In genomic region chr3:157040619-157041018, GRCm38 (mm10) we compare ENCODE assay signal across 16 mouse cellular contexts.
A peak's percentile ranks its signal among the peaks of the same experiment; 100 is the strongest.
DNase-seq lines count a peak whose midpoint lies in the region; ATAC-seq and TF ChIP-seq lines count a peak whose summit lies in the region.
"Had no signal": no experiment of that assay in that cellular context is flagged by ENCODE, and none has a peak within 500 bp of the region (broad histone marks: within the 10 kb centered on the region; RNA-seq: fewer than 3 reads in every experiment).

No protein-coding gene starts in this region.

- 0 out of 2 replicates have a peak, but pooled peaks have one; percentile 44 for ATAC-seq in forebrain, embryonic 14.5 days
- ATAC-seq in intestine, embryonic 15.5 days, result no peak
- ATAC-seq: activated CD4-positive, CD25-positive, alpha-beta regulatory T cell, adult 4 months had no signal

- no peak overlapping the region for H3K4me3 ChIP-seq in forebrain, embryonic 14.5 days (ENCODE audit: low read depth, low read length)
- no peak overlapping the region for H3K4me3 ChIP-seq in left cerebral cortex, adult 2 months
- H3K4me3 ChIP-seq in intestine, embryonic 15.5 days (replicated peaks), result no peak overlapping the region
- H3K4me3 ChIP-seq: embryonic facial prominence, embryonic 13.5 days; heart, adult 2 months; limb, embryonic 15.5 days; megakaryocyte, embryonic 14.5 days had no signal

- no peaks in the 10 kb centered on the region for H3K4me1 ChIP-seq in forebrain, embryonic 14.5 days (ENCODE audit: control insufficient read depth, insufficient read depth, low read length)
- no peaks in the 10 kb centered on the region for H3K4me1 ChIP-seq in intestine, embryonic 15.5 days (replicated peaks)
- H3K4me1 ChIP-seq: limb, embryonic 15.5 days; megakaryocyte, embryonic 14.5 days had no signal

- intact Hi-C loops in left cerebral cortex, adult 2 months (cut with DNase I), result no loop called here

- no peak overlapping the region for H3K27ac ChIP-seq in forebrain, embryonic 14.5 days (ENCODE audit: low read depth, low read length)
- H3K27ac ChIP-seq in left cerebral cortex, adult 2 months, result no peak overlapping the region
- H3K27ac ChIP-seq in intestine, embryonic 15.5 days, result no peak overlapping the region
- H3K27ac ChIP-seq: embryonic facial prominence, embryonic 13.5 days; heart, adult 2 months; limb, embryonic 15.5 days had no signal

- no peaks in the 10 kb centered on the region for H3K27me3 ChIP-seq in forebrain, embryonic 14.5 days (replicated peaks; ENCODE audit: control insufficient read depth, insufficient read depth, low read length)
- no peaks in the 10 kb centered on the region for H3K27me3 ChIP-seq in intestine, embryonic 15.5 days (replicated peaks)
- H3K27me3 ChIP-seq: embryonic facial prominence, embryonic 13.5 days; limb, embryonic 15.5 days; megakaryocyte, embryonic 14.5 days had no signal

- peak; percentile 13 for DNase-seq in layer of hippocampus, adult 9-11 months
- DNase-seq in layer of hippocampus, adult 8-10 months (ENCODE audit: low spot score in 2 of 2), result no peak
- DNase-seq in forebrain, embryonic 14.5 days (ENCODE audit: low spot score), result peak; percentile 28
- DNase-seq in left cerebral cortex, adult 2 months (ENCODE audit: extremely low spot score in 1 of 2, low spot score in 2 of 2), result peak; percentile 40 to 41
- peak; percentile 46 to 52 for DNase-seq in right cerebral cortex, postnatal 10 days (ENCODE audit: low spot score in 2 of 2)
- DNase-seq in heart, adult 18-20 months, result no peak
- DNase-seq: cerebellum, postnatal 14 days; heart, adult 2 months; kidney, postnatal 36 days; lung, adult 2 months; thymus, postnatal 4 days had no signal

- 30% methylated on average over 5 of the region's 5 CpGs for WGBS in forebrain, embryonic 14.5 days
- 65% methylated on average over 5 of the region's 5 CpGs for WGBS in intestine, embryonic 15.5 days

- no peak overlapping the region for H3K9ac ChIP-seq in forebrain, embryonic 14.5 days (ENCODE audit: low read length)
- no peak overlapping the region for H3K9ac ChIP-seq in intestine, embryonic 15.5 days
- H3K9ac ChIP-seq: embryonic facial prominence, embryonic 13.5 days; limb, embryonic 15.5 days had no signal

- no peaks in the 10 kb centered on the region for H3K9me3 ChIP-seq in forebrain, embryonic 14.5 days (replicated peaks; ENCODE audit: control insufficient read depth, low read length)
- no peaks in the 10 kb centered on the region for H3K9me3 ChIP-seq in intestine, embryonic 15.5 days
- H3K9me3 ChIP-seq: embryonic facial prominence, embryonic 13.5 days; limb, embryonic 15.5 days had no signal

- H3K36me3 ChIP-seq in forebrain, embryonic 14.5 days (ENCODE audit: control insufficient read depth, insufficient read depth, low read length), result no peaks in the 10 kb centered on the region
- no peaks in the 10 kb centered on the region for H3K36me3 ChIP-seq in intestine, embryonic 15.5 days
- H3K36me3 ChIP-seq: embryonic facial prominence, embryonic 13.5 days; limb, embryonic 15.5 days had no signal

- no peak overlapping the region for H3K4me2 ChIP-seq in forebrain, embryonic 14.5 days (ENCODE audit: low read length)
- no peak overlapping the region for H3K4me2 ChIP-seq in intestine, embryonic 15.5 days (replicated peaks)
- H3K4me2 ChIP-seq: embryonic facial prominence, embryonic 13.5 days; limb, embryonic 15.5 days had no signal

- no peak for TF ChIP-seq CTCF in left cerebral cortex, adult 2 months (IDR thresholded peaks at IDR 0.05)

Comparison
In these comparisons a context has a peak if more than half of its experiments do, and no peak if none do; other contexts are left out.
1. DNase-seq: peak in layer of hippocampus, adult 9-11 months (single experiment), forebrain, embryonic 14.5 days (single experiment), left cerebral cortex, adult 2 months (2 of 2) and right cerebral cortex, postnatal 10 days (2 of 2); none in layer of hippocampus, adult 8-10 months (0 of 2) and heart, adult 18-20 months (0 of 2).